Mouse (Mus musculus) colon, adult 2 months (tissue): ENCODE results near the gene Olfr1361. TPM values are rescaled to one million over a fixed set of nuclear protein-coding genes. Genes with fewer than 3 reads are reported as not detected.

ENCODE experiments used
- polyA plus RNA-seq: library from polyadenylated mRNA; depleted of rRNA; stranded (reverse); fragments of >200 nt; gene quantifications from 2 replicates; pipeline ENCODE4 v1.2.3, GENCODE M21; 2012; rRNA removed

The Olfr1361 gene
- polyA plus RNA-seq: not detected in 2 replicates

DNA sequence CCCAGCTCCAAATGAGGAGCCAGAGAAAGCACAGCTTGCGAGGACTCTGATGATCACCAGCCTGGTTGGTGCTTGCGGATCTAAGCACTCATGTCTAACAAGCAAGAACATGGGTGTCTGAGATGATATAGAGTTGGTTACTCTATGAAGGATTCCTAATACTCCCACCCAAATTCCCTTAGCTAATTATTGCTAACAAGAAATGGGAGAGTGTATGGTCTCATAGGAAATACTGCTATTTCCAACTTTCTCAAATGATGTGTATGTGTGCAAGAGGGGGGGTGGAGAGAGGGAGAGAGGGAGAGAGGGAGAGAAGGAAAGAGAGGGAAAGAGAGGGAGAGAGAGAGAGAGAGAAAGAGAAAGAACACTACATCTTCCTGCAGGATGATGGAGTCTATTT is at the start of gene Olfr1361:
Gene Olfr1361, minus strand, starts transcription at position 101 of the 400 bp plus-strand sequence.

GRCm38 (mm10) chr13:21697811-21698210 is 34.6 kb upstream of the Olfr1361 start, which contains the start of gene Olfr1359:
Gene Olfr1359 (plus strand): TSS chr13:21698111.

GRCm38 (mm10) chr13:21677305-21677704 is 14.1 kb upstream of the Olfr1361 start, which contains the start of gene Olfr1360:
Gene Olfr1360 (minus strand): TSS chr13:21677405.

DNA sequence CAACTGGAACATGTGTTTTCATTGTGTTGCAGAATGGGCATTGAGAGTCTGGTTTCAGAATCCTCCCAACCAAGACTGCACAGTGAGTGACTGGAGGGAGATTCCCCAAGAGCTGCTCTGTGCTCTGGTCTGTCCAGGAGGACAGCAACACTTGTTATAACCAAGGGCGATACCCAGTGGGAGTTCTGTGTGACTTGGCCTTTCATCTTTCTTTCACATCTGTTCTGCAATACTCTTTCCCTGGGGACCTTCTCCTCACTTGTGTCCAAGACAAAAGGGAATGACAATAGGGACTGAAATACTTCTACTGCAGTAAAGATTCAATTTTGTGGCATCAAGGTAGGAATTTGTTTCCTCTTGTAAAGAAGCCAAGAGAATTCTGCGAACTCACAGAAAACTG is 20.8 kb downstream of the Olfr1361 start, which contains the start of gene Olfr11:
Gene Olfr11, minus strand, starts transcription at position 101 of the 400 bp plus-strand sequence.

GRCm38 (mm10) chr13:21613922-21614321 is 49.3 kb downstream of the Olfr1361 start, which contains the start of gene Olfr1362:
Gene Olfr1362 (minus strand): TSS chr13:21614022.

Other genes with a start within 250 kb of the Olfr1361 start
- gene Pgbd1, start 222.3 kb downstream of the Olfr1361 start, polyA plus RNA-seq: 0.19 and 0.25 TPM in 2 replicates
- 5.5 and 6.3 TPM in 2 replicates for gene Zscan26, start 209.7 kb downstream of the Olfr1361 start, polyA plus RNA-seq
- 0.24 and 0.31 TPM in 2 replicates for gene Nkapl, start 194.9 kb downstream of the Olfr1361 start, polyA plus RNA-seq
- gene Zkscan4, start 184.5 kb downstream of the Olfr1361 start, polyA plus RNA-seq: 0.27 and 0.69 TPM in 2 replicates
- gene Gm10065, start 183.9 kb downstream of the Olfr1361 start, polyA plus RNA-seq: not detected in 2 replicates
- gene AK157302, start 168.2 kb downstream of the Olfr1361 start, polyA plus RNA-seq: 0.09 and 0.13 TPM in 2 replicates
- 18.9 and 28.5 TPM in 2 replicates for gene Gm11273, start 162.0 kb downstream of the Olfr1361 start, polyA plus RNA-seq
- 0.98 and 1.7 TPM in 2 replicates for gene Zkscan8, start 132.3 kb downstream of the Olfr1361 start, polyA plus RNA-seq
- gene Olfr1366, start 120.6 kb downstream of the Olfr1361 start, polyA plus RNA-seq: not detected in 2 replicates
- gene Olfr1535, start 103.5 kb downstream of the Olfr1361 start, polyA plus RNA-seq: not detected in 2 replicates
- gene Olfr1364, start 81.6 kb downstream of the Olfr1361 start, polyA plus RNA-seq: not detected in 2 replicates
- gene Olfr1362, start 49.4 kb downstream of the Olfr1361 start, polyA plus RNA-seq: not detected in 2 replicates
- not detected in 2 replicates for gene Olfr11, start 20.9 kb downstream of the Olfr1361 start, polyA plus RNA-seq
- gene Olfr1360, start 14.0 kb upstream of the Olfr1361 start, polyA plus RNA-seq: not detected in 2 replicates
- gene Olfr1359, start 34.7 kb upstream of the Olfr1361 start, polyA plus RNA-seq: not detected in 2 replicates
- 11.8 and 13.4 TPM in 2 replicates for gene Hist1h2bl, start 52.8 kb upstream of the Olfr1361 start, polyA plus RNA-seq
- gene Hist1h2ai, start 53.0 kb upstream of the Olfr1361 start, polyA plus RNA-seq: 41.0 and 55.3 TPM in 2 replicates
- gene Hist1h3h, start 54.3 kb upstream of the Olfr1361 start, polyA plus RNA-seq: 40.1 and 49.5 TPM in 2 replicates
- 4.6 and 5.2 TPM in 2 replicates for gene Hist1h2bm, start 58.7 kb upstream of the Olfr1361 start, polyA plus RNA-seq
- 5.3 and 7.1 TPM in 2 replicates for gene Hist1h4j, start 71.7 kb upstream of the Olfr1361 start, polyA plus RNA-seq
- gene Hist1h4k, start 87.1 kb upstream of the Olfr1361 start, polyA plus RNA-seq: 39.5 and 42.9 TPM in 2 replicates
- 30.4 and 31.0 TPM in 2 replicates for gene Hist1h2ak, start 90.4 kb upstream of the Olfr1361 start, polyA plus RNA-seq
- gene Hist1h2bn, start 90.7 kb upstream of the Olfr1361 start, polyA plus RNA-seq: 12.9 and 14.9 TPM in 2 replicates
- 1.4 and 1.5 TPM in 2 replicates for gene Hist1h1b, start 117.2 kb upstream of the Olfr1361 start, polyA plus RNA-seq
- 48.3 and 58.4 TPM in 2 replicates for gene Hist1h3i, start 120.0 kb upstream of the Olfr1361 start, polyA plus RNA-seq
- gene Hist1h2an, start 123.8 kb upstream of the Olfr1361 start, polyA plus RNA-seq: 15.5 and 20.4 TPM in 2 replicates
- gene Hist1h2bp, start 124.1 kb upstream of the Olfr1361 start, polyA plus RNA-seq: 0.66 and 3.2 TPM in 2 replicates
- gene Hist1h2bq, start 146.8 kb upstream of the Olfr1361 start, polyA plus RNA-seq: 37.1 and 59.1 TPM in 2 replicates
- not detected in 2 replicates for gene Hist1h2ao, start 147.1 kb upstream of the Olfr1361 start, polyA plus RNA-seq
- gene Hist1h4m, start 148.4 kb upstream of the Olfr1361 start, polyA plus RNA-seq: not detected in 2 replicates
- gene Hist1h4n, start 168.8 kb upstream of the Olfr1361 start, polyA plus RNA-seq: 47.6 and 53.6 TPM in 2 replicates
- 577 and 675 TPM in 2 replicates for gene Hist1h2ap, start 170.1 kb upstream of the Olfr1361 start, polyA plus RNA-seq
- gene Hist1h2br, start 170.4 kb upstream of the Olfr1361 start, polyA plus RNA-seq: 32.1 and 54.0 TPM in 2 replicates